Mouse (Mus musculus) neural tube, embryonic 14.5 days (tissue): ENCODE results near the gene Nr2c2. TPM values are rescaled to one million over a fixed set of nuclear protein-coding genes. Genes with fewer than 3 reads are reported as not detected.

Experiments
- ATAC-seq: fragments of 200-750 bp; cut with Nextera tagmentation; 2 replicates; pipeline ENCODE4 v1.8.0; 2017; ENCODE audit warnings: low read depth, mild to moderate bottlenecking, moderate TSS enrichment, moderate library complexity
- H3K27ac ChIP-seq: fragments of 300-500 bp; sonication (generic); 2 replicates; pipeline ENCODE4 v1.5.1; 2014; ENCODE audit warnings: low read depth, mild to moderate bottlenecking, control low read depth, low read length, moderate library complexity, mixed read lengths
- H3K27me3 ChIP-seq: fragments of 300-500 bp; sonication (generic); 2 replicates; pipeline ENCODE4 v1.6.1; 2014; ENCODE audit warnings: low read length; ENCODE audit not compliant: control insufficient read depth, insufficient read depth
- H3K36me3 ChIP-seq: fragments of 300-500 bp; sonication (generic); 2 replicates; pipeline ENCODE4 v1.6.1; 2014; ENCODE audit warnings: low read length, mixed read lengths; ENCODE audit not compliant: control insufficient read depth, insufficient read depth
- H3K4me1 ChIP-seq: fragments of 300-500 bp; sonication (generic); 2 replicates; pipeline ENCODE4 v1.6.1; 2014; ENCODE audit warnings: low read length; ENCODE audit not compliant: control insufficient read depth, insufficient read depth
- H3K4me2 ChIP-seq: fragments of 300-500 bp; sonication (generic); 2 replicates; pipeline ENCODE4 v1.6.1; 2014; ENCODE audit warnings: mild to moderate bottlenecking, low read depth, low read length, control low read depth
- H3K4me3 ChIP-seq: fragments of 300-500 bp; sonication (generic); 2 replicates; pipeline ENCODE4 v1.5.1; 2014; ENCODE audit warnings: low read depth, low read length, control low read depth, mixed read lengths
- H3K9ac ChIP-seq: fragments of 300-500 bp; sonication (generic); replicated peaks from 2 replicates; pipeline ENCODE4 v1.6.1; 2014; ENCODE audit warnings: low read depth, mild to moderate bottlenecking, control low read depth, low read length, mixed read lengths
- H3K9me3 ChIP-seq: fragments of 300-500 bp; sonication (generic); 2 replicates; pipeline ENCODE4 v1.6.1; 2016; ENCODE audit warnings: low read length; ENCODE audit not compliant: control insufficient read depth
- WGBS: fragments of 180-500 bp; shearing (Covaris S2); extraction: QIAGEN DNeasy Blood & Tissue Kit; methylation state at CpG from one replicate; pipeline ENCODE4 v1.1.7; 2014; 5-methylcytosine and 5-hydroxymethylcytosine counted together
- polyA plus RNA-seq: library from polyadenylated mRNA; unstranded; fragments of >200 nt; fragmentation: Nextera tagmentation; extraction: Ambion mirVana; gene quantifications from 2 replicates; pipeline ENCODE4 v1.2.1, GENCODE M21; 2014

Gene Nr2c2
- polyA plus RNA-seq, 1 experiment from 2014 or later = 36.4 TPM

DNA sequence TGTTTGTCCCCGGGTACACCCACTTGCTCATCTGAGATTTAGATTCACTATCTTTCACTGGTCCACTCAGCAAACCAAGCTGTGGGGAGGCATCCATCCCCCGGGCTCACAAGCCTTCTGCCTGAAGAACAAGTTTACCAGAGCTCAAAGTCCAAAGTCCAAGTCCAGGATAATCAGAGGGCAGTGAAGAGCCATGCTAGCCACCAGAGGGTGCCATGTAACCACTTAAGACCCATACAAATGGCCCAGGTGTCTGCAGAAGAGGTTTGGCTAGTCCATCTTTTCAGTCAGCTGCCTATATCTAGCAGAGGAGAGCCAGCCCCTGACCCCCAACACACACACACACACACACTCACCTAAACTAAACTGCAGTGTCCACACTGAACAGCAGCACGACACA, 128.3 kb downstream of the Nr2c2 start:
- Histone ChIP-seq H3K4me2 (no peak overlapping the region), H3K9ac (no peak overlapping the region)
- WGBS = 43% methylated on average over 3 of the region's 3 CpGs

DNA sequence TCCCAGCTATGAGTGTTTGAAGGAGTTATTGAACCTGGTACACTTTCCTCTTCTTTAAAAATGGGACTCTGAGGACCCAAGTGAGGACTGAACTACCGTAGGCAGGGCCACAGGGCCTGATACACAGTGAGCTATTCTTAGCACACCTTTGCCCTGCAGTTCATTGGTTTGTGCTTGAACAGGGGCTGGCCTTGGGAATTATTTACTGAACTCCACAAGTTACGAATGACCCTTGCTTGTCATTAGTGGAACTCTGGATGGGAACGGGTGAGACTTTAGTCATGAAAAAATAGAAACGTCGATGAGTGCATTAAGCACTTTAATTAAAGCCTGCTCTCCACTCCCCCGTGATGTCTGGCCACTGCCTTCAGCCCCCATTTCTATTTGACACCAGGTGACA, 130.4 kb downstream of the Nr2c2 start:
- Histone ChIP-seq H3K27ac (no peak overlapping the region), H3K9me3 (no peaks in the 10 kb centered on the region), H3K9ac (no peak overlapping the region), H3K4me3 (no peak overlapping the region), H3K4me1 (no peaks in the 10 kb centered on the region), H3K27me3 (no peaks in the 10 kb centered on the region), H3K4me2 (no peak overlapping the region), H3K36me3 (no peaks in the 10 kb centered on the region)
- 90% methylated on average over 6 of the region's 6 CpGs for WGBS
- no peak for ATAC-seq

More for the DNA sequence above, 128.3 kb downstream of the Nr2c2 start:
- H3K27me3 ChIP-seq = no peaks in the 10 kb centered on the region
- H3K4me3 ChIP-seq = no peak overlapping the region
- no peak overlapping the region for H3K27ac ChIP-seq
- no peak for ATAC-seq
- no peaks in the 10 kb centered on the region for H3K36me3 ChIP-seq
- no peaks in the 10 kb centered on the region for H3K4me1 ChIP-seq
- no peaks in the 10 kb centered on the region for H3K9me3 ChIP-seq

DNA sequence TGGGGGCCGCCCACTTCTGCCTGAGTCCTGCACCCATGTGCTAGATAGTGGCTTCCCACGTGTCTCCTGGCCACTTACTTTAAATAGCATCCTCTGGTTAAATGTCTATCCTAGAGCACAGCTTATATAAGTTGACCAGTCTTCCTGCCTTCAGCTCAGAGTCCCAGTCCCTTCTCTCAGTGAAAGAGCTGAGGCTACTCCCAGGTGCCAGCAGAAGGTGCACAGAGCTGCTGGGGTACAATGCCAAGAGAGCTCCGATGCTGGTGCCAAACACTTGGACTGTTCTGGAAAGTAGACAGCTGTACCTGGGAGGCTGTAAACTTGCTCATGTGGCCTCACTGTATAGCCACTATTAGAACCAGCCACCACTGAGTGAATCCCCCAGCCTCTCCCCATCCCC, 130.8 kb downstream of the Nr2c2 start:
- Histone ChIP-seq H3K9ac (no peak overlapping the region), H3K4me2 (no peak overlapping the region), H3K9me3 (no peaks in the 10 kb centered on the region), H3K36me3 (no peaks in the 10 kb centered on the region), H3K27me3 (no peaks in the 10 kb centered on the region), H3K27ac (no peak overlapping the region), H3K4me1 (no peaks in the 10 kb centered on the region), H3K4me3 (no peak overlapping the region)
- ATAC-seq = no peak
- 93% methylated on average over 3 of the region's 3 CpGs for WGBS

Other genes starting within 250 kb of the Nr2c2 start
- gene Ccdc174, start 213.3 kb upstream of the Nr2c2 start, polyA plus RNA-seq = 41.2 and 44.2 TPM in 2 replicates
- 1.7 and 2.2 TPM in 2 replicates for gene 4930590J08Rik, start 188.6 kb upstream of the Nr2c2 start, polyA plus RNA-seq
- gene Fgd5, start 112.5 kb upstream of the Nr2c2 start, polyA plus RNA-seq = 17.2 and 19.0 TPM in 2 replicates
- 64.1 and 66.0 TPM in 2 replicates for gene Mrps25, start 92.6 kb downstream of the Nr2c2 start, polyA plus RNA-seq
- 21.7 and 27.1 TPM in 2 replicates for gene Rbsn, start 123.5 kb downstream of the Nr2c2 start, polyA plus RNA-seq
- 0.78 and 1.1 TPM in 2 replicates for gene Trh, start 153.3 kb downstream of the Nr2c2 start, polyA plus RNA-seq